Mouse (Mus musculus) heart, adult 2 months (tissue): Measurements from ENCODE around the gene Adamtsl1. TPM values are rescaled to one million over a fixed set of nuclear protein-coding genes. Genes with fewer than 3 reads are reported as not detected.

Experiments
- DNase-seq, 2 experiments: peaks; one replicate each; pipeline ENCODE4 v3.0.0; 2021
- H3K27ac ChIP-seq: fragments of 200-600 bp; 2 replicates; pipeline ENCODE4 v1.8.1; 2022
- H3K27me3 ChIP-seq: fragments of 200-500 bp; 2 replicates; pipeline ENCODE4 v1.6.1; 2012; ENCODE audit warnings: mild to moderate bottlenecking, low read length, inconsistent platforms, mixed read lengths; ENCODE audit not compliant: control insufficient read depth, insufficient read depth
- H3K36me3 ChIP-seq: fragments of 200-500 bp; 2 replicates; pipeline ENCODE4 v1.6.1; 2012; ENCODE audit warnings: low read length, inconsistent platforms; ENCODE audit not compliant: control insufficient read depth, insufficient read depth
- H3K4me1 ChIP-seq: fragments of 200-500 bp; 2 replicates; pipeline ENCODE4 v1.6.1; 2011; ENCODE audit warnings: low read length; ENCODE audit not compliant: control insufficient read depth, insufficient read depth
- H3K4me3 ChIP-seq: fragments of 200-600 bp; 2 replicates; pipeline ENCODE4 v1.8.1; 2022
- H3K79me2 ChIP-seq: fragments of 200-500 bp; replicated peaks from 2 replicates; pipeline ENCODE4 v1.6.1; 2012; ENCODE audit warnings: mild to moderate bottlenecking, inconsistent platforms, low read length, moderate library complexity, mixed read lengths; ENCODE audit not compliant: control insufficient read depth, insufficient read depth
- H3K9ac ChIP-seq: fragments of 200-500 bp; 2 replicates; pipeline ENCODE4 v1.6.1; 2012; ENCODE audit warnings: low read depth, mild to moderate bottlenecking, control low read depth, inconsistent platforms, low read length, mixed read lengths
- CTCF ChIP-seq: fragments of 200-600 bp; IDR thresholded peaks from 2 replicates; pipeline ENCODE4 v1.8.1; 2022; ENCODE audit warnings: antibody characterized with exemption, mild to moderate bottlenecking, moderate library complexity
- EP300 ChIP-seq: fragments of 200-500 bp; IDR thresholded peaks from 2 replicates; pipeline ENCODE4 v1.6.1; 2011; ENCODE audit warnings: low read depth, low read length, control low read depth; ENCODE audit not compliant: insufficient read depth
- POLR2A ChIP-seq: fragments of 200-500 bp; IDR thresholded peaks from 2 replicates; pipeline ENCODE4 v1.6.1; 2011; ENCODE audit warnings: mild to moderate bottlenecking, low read depth, low read length, control low read depth; ENCODE audit not compliant: insufficient read depth
- whole genome bisulfite sequencing: fragments of 180-500 bp; shearing (Covaris S2); methylation state at CpG from one replicate; pipeline ENCODE4 v1.1.7; 2018; 5-methylcytosine and 5-hydroxymethylcytosine counted together
- intact Hi-C: fragments of 180-260 bp; cut with DNase I; formaldehyde crosslinking; loops from one replicate; pipeline ENCODE4 v1.15.1; 2025
- polyA plus RNA-seq: library from polyadenylated mRNA; depleted of rRNA; stranded (reverse); fragments of >200 nt; gene quantifications from 2 replicates; pipeline ENCODE4 v1.2.3, GENCODE M21; 2012
- total RNA-seq, 2 experiments: library from RNA; stranded (reverse); gene quantifications; 2 replicates each; pipeline ENCODE4 v1.2.3; 2021

Adamtsl1 gene
- total and polyA plus RNA-seq, 3 experiments = 2.2 to 3.2 (median 2.4) TPM

DNA sequence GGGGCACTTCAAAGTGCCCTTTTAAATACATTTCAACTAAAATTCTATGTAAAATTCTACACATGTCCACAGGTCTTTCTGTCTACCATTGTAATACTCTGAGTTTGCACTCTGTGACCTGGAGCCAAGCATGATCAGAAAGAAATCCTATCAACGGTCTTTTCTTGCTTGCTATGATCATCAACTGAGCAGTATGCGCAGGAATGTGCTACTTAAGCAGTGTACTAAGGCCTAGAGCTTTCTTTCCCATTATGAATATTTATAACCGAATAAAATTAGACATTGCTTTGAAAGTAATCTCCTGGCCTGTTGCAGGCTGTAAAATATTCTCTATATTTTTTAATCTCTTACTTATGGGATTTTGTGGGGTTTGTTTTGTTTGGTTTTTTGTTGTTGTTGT lies 248.7 kb downstream of the Adamtsl1 start:
- Histone ChIP-seq H3K4me3 (no peak overlapping the region), H3K27ac (no peak overlapping the region), H3K79me2 (no peaks in the 10 kb centered on the region), H3K27me3 (no peaks in the 10 kb centered on the region; the same call in 1 of the 2 replicates), H3K36me3 (no peaks in the 10 kb centered on the region), H3K4me1 (no peaks in the 10 kb centered on the region), H3K9ac (no peak overlapping the region)
- TF ChIP-seq POLR2A (no peak), EP300 (no peak)
- 87% methylated on average over 3 of the region's 3 CpGs for WGBS
- no peak for DNase-seq
- intact Hi-C loops = no loop called here

DNA sequence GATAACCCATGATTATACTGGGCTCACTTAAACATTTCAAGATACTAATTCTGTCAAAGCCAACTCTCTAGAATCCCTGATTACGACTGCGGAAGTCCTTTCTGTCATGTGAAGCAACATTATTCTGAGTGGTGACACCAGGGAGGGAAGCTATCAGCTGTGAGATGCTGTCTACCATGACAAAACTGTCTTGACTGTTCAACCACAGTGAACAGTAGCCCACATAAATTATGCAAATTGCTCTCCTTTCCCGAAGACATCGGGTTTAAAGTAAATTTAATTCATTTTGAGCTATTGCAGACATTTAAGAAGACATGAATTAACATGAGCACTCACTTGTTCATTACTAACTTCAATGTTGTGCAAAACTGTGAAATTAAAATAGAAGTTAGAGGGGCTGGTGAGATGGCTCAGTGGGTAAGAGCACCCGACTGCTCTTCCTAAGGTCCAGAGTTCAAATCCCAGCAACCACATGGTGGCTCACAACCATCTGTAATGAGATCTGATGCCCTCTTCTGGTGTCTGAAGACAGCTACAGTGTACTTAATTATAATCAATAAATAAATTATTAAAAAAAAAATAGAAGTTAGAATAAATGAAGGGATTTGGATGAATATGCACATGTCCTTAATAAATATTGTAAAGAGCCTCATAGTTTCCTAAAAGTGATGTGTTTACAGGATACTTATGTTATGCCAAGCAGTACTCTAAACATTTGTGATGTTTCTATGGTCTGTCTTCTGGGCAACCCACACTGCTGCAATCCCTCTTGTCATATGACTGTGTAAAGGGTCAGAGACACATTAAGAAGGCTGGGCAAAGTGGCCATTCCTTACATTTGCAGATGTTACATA lies 249.4 kb downstream of the Adamtsl1 start:
- Histone ChIP-seq H3K36me3 (no peaks in the 10 kb centered on the region), H3K4me3 (no peak overlapping the region), H3K27me3 (no peaks in the 10 kb centered on the region; the same call in 1 of the 2 replicates), H3K9ac (no peak overlapping the region), H3K4me1 (no peaks in the 10 kb centered on the region), H3K27ac (no peak overlapping the region), H3K79me2 (no peaks in the 10 kb centered on the region)
- intact Hi-C loops = no loop called here
- 83% methylated on average over 5 of the region's 5 CpGs for WGBS
- no peak for DNase-seq
- no peak for TF ChIP-seq CTCF
- no peak for TF ChIP-seq EP300
- TF ChIP-seq POLR2A = no peak

DNA sequence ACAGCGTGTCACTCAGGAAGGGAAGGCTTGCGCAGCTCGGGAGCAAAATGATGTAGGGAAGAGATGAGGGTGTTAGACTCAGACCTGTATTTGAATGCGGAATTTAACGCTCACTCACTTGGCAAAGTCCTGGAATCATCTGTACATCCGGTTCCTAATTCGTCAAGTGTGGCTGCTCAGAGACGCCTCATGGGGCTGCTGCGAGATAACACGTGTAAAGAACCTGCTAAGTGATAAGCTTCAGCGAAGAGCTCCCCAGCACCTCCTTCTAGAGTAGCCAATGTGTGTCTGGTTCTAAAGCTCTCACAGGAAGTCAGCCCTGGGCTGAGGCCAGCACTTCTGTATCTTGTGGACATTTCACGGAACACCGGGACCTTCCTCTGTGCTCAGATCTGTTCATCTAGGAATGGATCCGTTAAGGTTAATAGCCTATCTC lies 250.1 kb downstream of the Adamtsl1 start:
- H3K79me2 ChIP-seq = no peaks in the 10 kb centered on the region
- no peaks in the 10 kb centered on the region for H3K4me1 ChIP-seq
- no peaks in the 10 kb centered on the region for H3K36me3 ChIP-seq
- WGBS = 33% methylated on average over 14 of the region's 14 CpGs
- no peak for TF ChIP-seq EP300
- TF ChIP-seq CTCF = no peak
- TF ChIP-seq POLR2A = no peak
- no peak overlapping the region for H3K4me3 ChIP-seq
- intact Hi-C loops = no loop called here
- no peak overlapping the region for H3K27ac ChIP-seq
- no peak for DNase-seq
- H3K27me3 ChIP-seq = no peaks in the 10 kb centered on the region; the same call in 1 of the 2 replicates
- H3K9ac ChIP-seq = no peak overlapping the region

DNA sequence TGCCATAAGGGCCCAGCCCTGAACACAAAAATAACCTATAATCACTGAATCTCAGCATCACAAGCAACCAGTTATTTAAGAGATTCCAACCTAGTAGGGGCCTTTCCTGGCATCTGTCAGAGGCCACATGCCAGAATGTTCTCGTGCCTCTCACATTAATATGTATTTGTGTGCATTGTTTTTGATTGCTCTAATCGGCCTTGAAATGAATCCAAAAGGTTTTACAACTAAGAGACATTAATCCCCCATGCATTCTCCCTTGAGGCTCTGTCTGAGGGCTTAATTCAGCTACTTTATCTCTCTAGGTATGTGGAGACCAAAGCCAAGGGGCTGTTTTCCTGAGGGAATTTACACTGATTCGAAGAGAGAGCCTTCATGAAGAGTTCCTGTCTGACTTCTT lies 250.5 kb downstream of the Adamtsl1 start:
- H3K27me3 ChIP-seq = no peaks in the 10 kb centered on the region; the same call in 1 of the 2 replicates
- no peaks in the 10 kb centered on the region for H3K79me2 ChIP-seq
- H3K4me1 ChIP-seq = no peaks in the 10 kb centered on the region
- H3K4me3 ChIP-seq = no peak overlapping the region
- H3K27ac ChIP-seq = no peak overlapping the region
- no peak for DNase-seq
- H3K9ac ChIP-seq = no peak overlapping the region
- TF ChIP-seq POLR2A (no peak), EP300 (no peak), CTCF (no peak)
- no peaks in the 10 kb centered on the region for H3K36me3 ChIP-seq
- 32% methylated on average over 3 of the region's 3 CpGs for WGBS
- intact Hi-C loops = no loop called here

DNA sequence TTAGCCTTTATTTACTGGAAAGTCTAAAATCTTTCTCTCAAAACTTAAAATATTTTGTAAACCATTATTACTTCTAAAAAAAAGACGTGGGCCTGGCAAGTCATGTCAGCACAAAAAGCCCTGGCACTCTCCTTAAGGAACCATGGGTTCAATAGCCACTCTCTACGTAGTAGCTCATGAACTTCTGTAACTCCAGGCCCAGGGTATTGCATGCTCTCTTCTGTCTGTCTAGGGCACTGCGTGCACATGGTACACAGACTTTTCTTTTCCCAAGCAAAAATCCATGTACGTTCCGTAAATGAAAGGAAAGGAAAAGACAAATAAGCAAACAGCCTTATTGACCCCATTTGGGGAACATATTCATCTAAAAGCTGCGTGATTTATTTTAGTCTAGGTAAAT lies 253.7 kb downstream of the Adamtsl1 start:
- no peak overlapping the region for H3K4me3 ChIP-seq
- H3K27ac ChIP-seq = no peak overlapping the region
- TF ChIP-seq POLR2A = no peak
- TF ChIP-seq EP300 = no peak
- no peak for TF ChIP-seq CTCF
- no peaks in the 10 kb centered on the region; the same call in 1 of the 2 replicates for H3K27me3 ChIP-seq
- H3K36me3 ChIP-seq = no peaks in the 10 kb centered on the region
- no peaks in the 10 kb centered on the region for H3K4me1 ChIP-seq
- no peak overlapping the region for H3K9ac ChIP-seq
- no peaks in the 10 kb centered on the region for H3K79me2 ChIP-seq
- DNase-seq = no peak
- 87% methylated on average over 6 of the region's 6 CpGs for WGBS
- intact Hi-C loops = no loop called here

DNA sequence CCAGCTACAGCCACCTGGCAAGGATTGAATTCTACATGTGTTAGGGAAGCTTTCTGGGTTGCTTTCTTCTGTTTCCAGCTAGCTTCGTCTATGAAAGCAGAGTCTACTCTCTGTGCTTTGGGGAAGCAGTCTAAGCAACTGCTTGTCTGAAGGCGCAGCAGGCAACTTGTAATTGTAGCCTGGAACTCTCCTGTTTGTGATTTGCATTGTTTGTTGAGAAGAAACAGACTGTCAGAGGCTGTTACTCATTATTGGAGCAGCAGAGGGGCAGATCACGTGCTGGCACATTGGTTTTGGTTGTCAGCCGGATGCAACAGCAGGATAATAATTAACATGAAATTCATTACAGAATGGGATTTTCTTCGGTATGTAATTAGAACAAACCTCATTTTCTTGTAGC lies 254.1 kb downstream of the Adamtsl1 start:
- H3K79me2 ChIP-seq = no peaks in the 10 kb centered on the region
- no peaks in the 10 kb centered on the region for H3K36me3 ChIP-seq
- no peak overlapping the region for H3K9ac ChIP-seq
- no peaks in the 10 kb centered on the region for H3K4me1 ChIP-seq
- TF ChIP-seq CTCF (no peak), EP300 (no peak), POLR2A (no peak)
- WGBS = 68% methylated on average over 5 of the region's 5 CpGs
- no peaks in the 10 kb centered on the region; the same call in 1 of the 2 replicates for H3K27me3 ChIP-seq
- no peak overlapping the region for H3K4me3 ChIP-seq
- no peak overlapping the region for H3K27ac ChIP-seq
- DNase-seq = no peak
- intact Hi-C loops = no loop called here
